Mouse (Mus musculus): ENCODE results near the gene Aloxe3. TPM values are rescaled to one million over a fixed set of nuclear protein-coding genes. Genes with fewer than 3 reads are reported as not detected.
A peak's percentile ranks its signal among the peaks of the same experiment; 100 is the strongest.

Gene Aloxe3
- total RNA-seq, 2 experiments from 2014 or later: not detected

DNA sequence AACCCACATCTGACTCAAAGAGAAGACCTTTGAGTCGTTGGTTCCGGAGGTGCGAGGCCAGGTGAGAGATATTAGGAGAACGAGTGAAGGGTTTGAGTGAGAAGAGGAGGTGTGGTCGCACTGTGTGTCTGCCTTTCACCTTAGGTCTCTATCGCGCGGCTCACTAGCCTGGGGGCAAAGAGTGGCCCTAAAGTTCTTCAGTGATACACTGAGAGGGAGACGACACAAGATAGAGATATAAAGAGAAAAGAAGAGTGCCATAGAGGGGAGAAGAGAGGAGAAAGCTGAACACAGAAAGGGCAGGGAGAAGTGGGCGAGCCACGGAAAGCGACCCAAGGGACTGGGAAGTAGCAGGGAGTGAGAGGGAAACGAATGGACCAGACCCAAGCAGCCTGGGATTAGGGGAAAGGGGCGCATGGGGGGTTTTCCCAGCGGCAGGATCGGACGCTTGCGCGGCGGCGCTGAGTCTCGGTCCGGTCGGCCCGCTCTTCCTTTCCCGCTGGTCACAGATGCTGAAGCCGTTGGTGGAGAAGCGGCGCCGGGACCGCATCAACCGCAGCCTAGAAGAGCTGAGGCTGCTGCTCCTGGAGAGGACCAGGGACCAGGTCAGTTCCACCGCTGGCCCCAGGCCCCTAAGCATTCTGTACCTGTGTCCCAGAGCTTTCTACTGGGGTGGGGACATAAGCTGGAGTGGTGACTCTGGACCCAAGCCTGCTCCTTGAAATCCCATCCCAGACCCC is 4.5 kb upstream of the Aloxe3 start:
- intact Hi-C loops (cut with DNase I): no loop called here
- peak in 1 of 2 experiments; percentile 46 for DNase-seq

DNA sequence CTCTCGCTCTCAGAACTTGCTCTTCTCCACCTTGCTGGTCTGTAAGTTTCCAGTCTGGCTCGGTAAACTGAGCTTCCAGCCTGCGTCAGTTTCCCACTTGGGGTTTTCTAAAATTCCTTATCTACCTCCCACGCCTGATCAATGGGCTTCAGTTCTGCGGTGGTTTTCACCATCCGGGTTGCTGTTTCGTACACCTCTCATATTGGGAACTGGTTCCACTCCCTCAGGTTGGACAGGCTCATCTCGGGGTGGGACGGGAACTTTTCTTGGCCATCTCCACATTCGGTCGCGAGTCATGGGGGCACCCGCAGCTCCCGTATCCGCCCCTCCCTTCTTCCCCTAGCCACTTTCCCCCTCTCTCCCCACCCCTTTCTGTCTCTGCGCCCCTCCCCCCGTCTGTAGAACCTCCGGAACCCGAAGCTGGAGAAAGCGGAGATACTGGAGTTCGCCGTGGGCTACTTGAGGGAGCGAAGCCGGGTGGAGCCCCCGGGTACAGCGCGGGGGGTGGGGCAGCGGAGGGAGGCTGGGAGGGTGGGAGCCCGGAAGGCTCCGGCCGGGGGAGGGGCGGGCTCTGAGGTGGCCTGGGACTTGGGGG is 3.9 kb upstream of the Aloxe3 start:
- intact Hi-C loops (cut with DNase I): loop anchor here (1.0 kb wide), 1 partner anchor 31 kb away; no protein-coding TSS in a partner anchor
- DNase-seq: no peak

DNA sequence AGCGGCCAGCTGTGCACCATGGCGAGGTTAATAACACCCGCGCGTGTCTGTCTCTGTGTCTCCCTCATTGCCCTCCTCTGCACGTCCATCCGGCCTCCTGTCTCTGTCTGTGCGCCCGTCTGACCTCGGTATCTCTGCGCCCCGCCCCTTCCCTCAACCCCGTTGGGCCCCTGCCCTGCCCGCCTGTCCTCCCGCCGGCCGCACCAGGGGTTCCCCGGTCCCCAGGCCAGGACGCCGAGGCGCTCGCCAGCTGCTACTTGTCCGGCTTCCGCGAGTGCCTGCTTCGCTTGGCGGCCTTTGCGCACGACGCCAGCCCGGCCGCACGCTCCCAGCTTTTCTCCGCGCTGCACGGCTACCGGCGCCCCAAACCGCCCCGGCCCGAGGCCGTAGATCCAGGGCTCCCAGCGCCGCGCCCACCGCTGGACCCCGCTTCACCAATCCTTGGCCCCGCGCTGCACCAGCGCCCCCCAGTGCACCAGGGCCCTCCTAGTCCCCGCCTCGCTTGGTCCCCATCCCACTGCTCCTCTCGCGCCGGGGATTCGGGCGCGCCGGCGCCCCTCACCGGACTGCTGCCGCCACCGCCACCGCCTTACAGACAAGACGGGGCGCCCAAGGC is 3.3 kb upstream of the Aloxe3 start, which contains the start of gene 9130213A22Rik:
9130213A22Rik (minus strand) TSS at position 254 of the 616 bp plus-strand sequence.
- peak; percentile 92 to 93 for DNase-seq
- intact Hi-C loops (cut with DNase I): loop anchor here (1.0 kb wide), 1 partner anchor 31 kb away; no protein-coding TSS in a partner anchor

DNA sequence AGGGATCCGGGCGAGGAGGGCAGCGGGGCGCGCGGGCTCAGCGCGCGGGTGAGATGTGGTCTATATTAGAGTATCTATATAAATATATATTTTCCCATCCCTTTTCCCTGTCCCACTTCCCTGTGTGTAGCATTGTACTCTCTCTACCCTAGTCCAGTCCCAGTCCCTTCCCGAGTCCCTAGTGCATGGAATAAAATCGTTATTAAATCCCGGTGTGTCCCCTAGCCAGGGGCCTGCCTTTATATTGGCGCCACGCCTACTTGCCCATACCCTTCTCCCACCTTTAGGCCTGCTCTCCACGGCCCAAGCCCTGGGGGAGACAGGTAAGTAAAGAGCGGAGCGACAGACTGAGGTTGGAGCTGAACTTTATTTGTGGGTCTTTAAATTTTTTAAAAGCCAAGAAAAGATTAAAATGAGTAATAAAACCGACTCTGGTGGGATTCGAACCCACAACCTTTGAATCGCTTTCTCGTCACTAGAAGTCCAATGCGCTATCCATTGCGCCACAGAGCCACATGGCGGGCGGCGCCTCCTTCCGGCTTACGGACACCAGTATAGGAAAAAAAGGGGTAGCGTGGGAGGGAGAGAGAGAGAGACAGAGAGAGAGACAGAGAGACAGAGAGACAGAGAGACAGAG is 2.5 kb upstream of the Aloxe3 start:
- intact Hi-C loops (cut with DNase I): loop anchor here (1.0 kb wide), 1 partner anchor 60 kb away; no protein-coding TSS in a partner anchor
- DNase-seq: peak; percentile 86 to 93

DNA sequence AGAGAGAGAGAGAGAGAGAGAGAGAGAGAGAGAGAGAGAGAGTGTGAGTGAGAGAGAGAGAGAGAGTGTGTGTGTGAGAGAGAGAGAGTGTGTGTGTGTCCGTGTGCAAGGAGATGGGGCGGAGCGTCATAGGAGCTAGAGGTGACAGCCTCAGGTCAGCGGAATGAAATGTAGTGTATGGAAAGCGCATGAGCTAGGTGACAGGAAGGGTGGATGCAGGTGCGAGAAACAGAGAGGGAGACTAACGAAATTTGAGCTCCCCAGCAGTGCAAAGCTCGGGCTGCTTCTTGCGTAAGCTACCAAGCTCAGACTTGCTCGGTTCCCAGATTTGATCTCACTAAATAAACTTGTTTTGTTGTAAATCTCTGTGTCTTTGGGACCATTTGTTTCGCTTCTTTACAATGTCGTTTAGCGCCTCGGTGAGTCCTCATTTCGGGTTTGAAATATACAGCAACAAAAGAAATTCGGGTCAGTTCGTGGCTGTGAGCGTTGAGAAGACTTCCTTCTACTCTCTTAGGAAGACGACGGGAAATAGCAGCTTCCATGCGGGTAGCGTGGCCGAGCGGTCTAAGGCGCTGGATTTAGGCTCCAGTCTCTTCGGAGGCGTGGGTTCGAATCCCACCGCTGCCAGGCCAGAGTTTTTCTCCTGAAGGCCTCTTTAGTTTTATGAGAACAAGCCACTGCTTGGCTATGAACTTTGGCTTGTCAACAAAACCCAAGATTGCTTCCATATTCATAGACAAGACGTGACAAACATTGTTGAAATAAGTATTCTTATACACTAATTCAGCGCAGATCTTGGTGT is 1.8 kb upstream of the Aloxe3 start:
- DNase-seq: peak; percentile 88 to 90
- intact Hi-C loops (cut with DNase I): loop anchor here (1.0 kb wide), 2 partner anchors 61 to 83 kb away; no protein-coding TSS in a partner anchor

DNA sequence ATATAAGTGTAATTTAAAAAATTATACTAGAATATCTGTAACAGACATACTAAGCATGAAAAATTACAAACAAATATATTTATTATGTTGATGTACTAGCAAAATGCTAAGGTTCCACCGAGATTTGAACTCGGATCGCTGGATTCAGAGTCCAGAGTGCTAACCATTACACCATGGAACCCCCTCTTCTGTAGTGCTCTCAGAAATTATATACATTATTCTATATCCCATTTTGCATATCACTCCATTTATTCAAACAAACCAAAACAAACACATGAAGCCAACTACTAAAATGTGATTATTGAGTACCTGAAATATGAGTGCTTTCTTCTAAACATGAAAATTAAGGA is 1.2 kb upstream of the Aloxe3 start:
- DNase-seq: peak; percentile 64 to 74
- intact Hi-C loops (cut with DNase I): loop anchor here (1.0 kb wide), 1 partner anchor 83 kb away; no protein-coding TSS in a partner anchor

DNA sequence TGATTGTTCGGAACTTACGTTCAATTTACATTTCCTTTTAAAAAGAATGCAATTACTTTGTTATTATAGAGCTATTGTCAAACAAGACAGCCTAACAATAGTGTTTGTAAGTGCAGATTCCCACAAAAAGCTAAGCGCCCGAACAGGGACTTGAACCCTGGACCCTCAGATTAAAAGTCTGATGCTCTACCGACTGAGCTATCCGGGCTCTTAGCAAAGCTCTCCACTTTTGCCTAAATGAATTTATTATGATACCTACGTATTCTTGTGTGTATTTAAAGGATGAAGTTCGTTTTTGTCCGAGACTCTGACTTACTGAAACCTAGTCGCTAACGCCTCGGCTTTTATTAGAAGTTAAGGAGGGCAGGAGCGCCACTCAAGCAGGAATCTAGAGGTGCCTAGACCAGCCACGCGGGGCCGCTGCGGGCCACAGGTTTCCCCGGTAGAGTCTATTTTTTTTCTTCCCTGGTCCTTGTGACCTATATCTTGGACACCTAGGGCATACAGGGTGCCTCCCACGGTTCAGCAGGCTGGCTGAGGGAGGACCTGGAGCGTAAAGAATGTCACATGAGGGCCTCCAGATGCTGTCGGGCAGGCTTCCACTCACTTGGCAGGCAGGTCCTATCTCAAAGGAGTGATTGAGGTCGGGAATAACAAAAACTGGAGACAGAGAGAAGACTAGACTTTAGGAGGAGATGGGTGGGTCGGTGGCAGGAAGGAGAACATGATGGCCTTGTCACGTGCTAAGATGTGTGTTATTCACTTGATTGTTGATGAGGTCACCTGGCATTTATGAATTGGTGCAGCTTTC is 450 bp upstream of the Aloxe3 start:
- DNase-seq: peak; percentile 78 to 80
- intact Hi-C loops (cut with DNase I): loop anchor here (1.0 to 5.0 kb wide), 2 partner anchors 24 to 117 kb away; no protein-coding TSS in a partner anchor

DNA sequence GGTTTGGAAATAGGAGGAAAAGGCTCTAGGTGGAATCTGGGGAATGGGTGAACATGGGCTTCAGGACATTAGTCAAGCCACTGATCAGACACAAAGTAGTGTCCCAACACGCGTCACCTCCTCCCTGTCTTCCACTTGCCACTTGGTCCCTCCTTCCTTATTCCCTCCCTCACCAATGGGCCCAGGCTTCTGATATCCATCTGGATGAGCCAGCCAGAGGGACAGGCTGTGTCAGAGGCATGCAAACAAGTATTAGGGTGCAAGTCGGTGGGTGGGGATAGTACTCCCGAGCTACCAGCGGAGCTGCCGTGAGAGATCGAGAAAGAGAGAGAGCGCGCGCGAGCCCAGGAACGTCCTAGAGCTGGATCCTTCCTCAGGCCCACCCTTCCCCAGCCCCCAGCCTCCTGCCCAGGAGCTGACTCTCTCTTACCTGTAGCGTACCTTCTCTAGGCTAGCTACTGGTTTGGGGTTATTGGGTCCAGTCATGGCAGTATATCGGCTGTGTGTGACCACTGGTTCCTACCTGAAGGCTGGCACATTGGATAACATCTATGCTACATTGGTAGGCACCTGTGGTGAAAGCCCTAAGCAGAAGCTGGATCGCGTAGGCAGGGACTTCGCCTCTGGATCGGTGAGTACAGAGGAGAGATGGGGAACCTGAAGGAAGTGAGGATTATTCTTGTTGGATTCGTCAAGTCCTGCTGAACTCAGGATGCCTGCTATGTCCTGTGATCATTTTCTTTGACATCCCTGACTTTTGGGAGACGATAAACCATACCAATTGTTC is 416 bp downstream of the Aloxe3 start:
- intact Hi-C loops (cut with DNase I): loop anchor here (1.0 to 5.0 kb wide), 2 partner anchors 23 to 116 kb away; no protein-coding TSS in a partner anchor
- DNase-seq: no peak

DNA sequence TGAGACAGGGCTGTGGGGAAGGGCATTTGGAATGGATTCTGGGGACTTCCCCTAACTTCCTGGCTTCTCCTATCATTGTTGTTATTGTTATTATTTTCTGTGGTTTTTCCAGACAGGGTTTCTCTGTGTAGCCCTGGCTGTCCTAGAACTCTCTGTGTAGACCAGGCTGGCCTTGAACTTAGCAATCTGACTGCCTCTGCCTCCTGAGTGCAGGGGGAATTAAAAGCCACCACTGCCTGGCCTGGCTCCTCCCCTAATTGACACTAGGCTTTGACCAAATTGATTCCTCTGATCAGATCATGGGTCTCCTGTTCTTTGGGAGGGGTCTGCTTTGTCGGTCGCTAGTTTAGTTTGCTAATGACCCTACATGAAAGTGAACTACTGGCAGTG is 1.0 kb downstream of the Aloxe3 start:
- DNase-seq: no peak
- intact Hi-C loops (cut with DNase I): loop anchor here (5.0 kb wide), 1 partner anchor 116 kb away; no protein-coding TSS in a partner anchor

DNA sequence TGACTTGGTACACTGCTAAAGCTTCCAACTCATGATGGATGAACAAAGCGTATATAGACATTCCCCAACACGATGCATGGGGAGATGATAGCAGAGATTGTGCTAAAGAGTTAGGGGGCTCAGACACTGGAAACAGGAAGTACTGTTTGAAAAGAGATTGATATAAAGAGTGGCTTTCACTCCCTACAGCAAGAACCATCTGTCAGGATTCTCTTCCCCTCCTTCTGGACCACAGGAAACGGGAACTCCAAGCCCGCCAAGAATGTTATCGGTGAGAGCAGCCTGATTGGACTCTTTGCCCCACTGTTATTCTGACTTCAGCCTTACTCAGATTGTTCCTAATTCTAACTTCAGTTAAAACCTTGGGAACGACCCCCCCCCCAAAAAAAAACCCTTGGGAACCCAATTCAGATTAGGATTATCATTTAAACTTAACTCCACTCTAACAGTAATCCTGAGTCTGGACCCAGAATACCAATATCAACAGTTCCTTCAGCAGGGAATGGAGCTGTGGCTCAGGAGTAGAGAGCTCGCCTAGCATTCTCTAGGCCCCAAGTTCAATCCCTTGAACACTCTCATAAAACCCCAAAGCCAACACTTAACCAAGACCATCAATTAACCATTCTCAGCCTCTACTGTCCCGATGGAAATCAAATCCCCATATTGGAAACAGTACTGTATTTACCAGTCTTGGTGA is 2.9 kb downstream of the Aloxe3 start:
- intact Hi-C loops (cut with DNase I): loop anchor here (5.0 kb wide), 1 partner anchor 114 kb away; no protein-coding TSS in a partner anchor
- DNase-seq: no peak

DNA sequence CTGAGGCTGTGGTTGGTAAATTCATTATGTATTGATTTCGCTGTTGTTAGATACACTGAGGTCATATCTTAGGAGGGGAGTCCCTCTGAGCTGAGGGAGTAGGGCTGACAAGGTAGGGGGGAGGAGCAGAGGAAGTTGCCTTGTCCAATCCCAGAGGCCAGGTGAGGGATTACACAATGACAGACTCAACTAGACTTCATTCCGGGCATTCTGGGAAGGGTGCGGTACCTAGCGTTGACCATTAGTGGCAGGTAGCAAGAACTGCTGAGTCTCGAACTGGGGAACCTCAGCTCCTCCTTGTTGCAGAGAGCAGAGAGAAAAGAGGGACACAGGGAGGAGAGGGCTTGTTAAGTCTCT is 7.8 kb downstream of the Aloxe3 start:
- intact Hi-C loops (cut with DNase I): no loop called here
- DNase-seq: no peak

DNA sequence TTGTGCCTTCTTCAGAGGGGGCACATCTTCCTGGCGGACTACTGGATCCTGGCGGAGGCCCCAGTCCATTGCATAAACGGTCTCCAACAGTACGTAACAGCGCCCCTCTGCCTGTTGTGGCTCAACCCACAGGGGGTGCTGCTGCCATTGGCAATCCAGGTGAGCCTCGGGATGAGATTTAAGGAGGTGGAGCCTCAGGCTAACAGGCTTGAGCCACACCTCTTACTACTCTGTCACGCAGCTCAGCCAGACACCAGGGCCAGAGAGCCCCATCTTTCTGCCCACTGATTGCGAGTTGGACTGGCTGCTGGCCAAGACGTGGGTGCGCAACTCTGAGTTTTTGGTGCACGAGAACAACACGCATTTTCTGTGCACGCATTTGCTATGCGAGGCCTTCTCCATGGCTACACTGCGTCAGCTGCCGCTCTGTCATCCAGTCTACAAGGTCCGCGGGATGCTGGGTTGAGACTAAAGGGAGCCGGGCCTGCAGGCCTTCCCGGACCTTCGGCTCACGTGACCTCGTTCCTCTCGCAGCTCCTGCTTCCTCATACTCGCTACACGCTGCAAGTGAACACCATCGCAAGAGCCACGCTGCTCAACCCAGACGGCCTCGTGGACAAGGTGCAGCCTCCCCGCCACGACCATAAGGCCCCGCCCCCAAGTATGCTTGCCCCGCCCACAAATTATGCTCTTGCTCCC is 8.4 kb downstream of the Aloxe3 start:
- peak; percentile 32 to 45 for DNase-seq
- intact Hi-C loops (cut with DNase I): no loop called here

DNA sequence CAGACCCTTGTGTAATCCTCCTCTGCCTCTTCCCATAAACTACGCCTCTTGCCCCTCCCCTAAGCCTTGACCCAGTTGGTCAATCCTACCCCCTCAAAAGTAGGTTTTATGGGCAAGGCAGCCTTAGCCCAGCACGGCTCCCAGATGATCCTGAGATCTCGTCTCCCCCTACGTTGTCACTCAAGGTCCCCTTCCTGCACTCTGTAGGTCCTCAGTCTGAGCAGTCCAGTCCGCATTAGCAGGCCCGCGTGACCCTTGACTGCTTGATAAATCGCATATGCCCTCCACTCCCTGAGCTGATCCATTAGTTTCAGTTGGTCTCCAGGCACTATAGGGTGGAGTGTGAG is 8.9 kb downstream of the Aloxe3 start:
- DNase-seq: no peak
- intact Hi-C loops (cut with DNase I): no loop called here

DNA sequence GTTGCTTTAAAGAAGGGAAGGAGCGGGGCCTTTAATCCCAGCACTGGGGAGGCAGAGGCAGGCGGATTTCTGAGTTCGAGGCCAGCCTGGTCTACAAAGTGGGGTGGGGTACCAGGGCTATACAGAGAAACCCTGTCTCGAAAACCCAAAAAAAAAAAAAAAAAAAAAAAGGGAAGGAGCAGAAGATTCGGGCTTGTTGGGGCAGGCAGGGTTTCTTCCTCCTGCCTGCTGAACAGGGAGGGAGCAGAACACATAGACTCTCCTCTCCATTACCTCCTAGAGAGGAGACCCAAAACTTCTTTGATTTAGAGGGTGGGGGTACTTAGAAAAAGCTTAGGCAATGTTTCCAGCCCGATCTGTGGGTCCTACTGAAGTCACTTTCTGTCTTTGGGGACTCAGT is 9.7 kb downstream of the Aloxe3 start:
- no peak for DNase-seq
- intact Hi-C loops (cut with DNase I): no loop called here

DNA sequence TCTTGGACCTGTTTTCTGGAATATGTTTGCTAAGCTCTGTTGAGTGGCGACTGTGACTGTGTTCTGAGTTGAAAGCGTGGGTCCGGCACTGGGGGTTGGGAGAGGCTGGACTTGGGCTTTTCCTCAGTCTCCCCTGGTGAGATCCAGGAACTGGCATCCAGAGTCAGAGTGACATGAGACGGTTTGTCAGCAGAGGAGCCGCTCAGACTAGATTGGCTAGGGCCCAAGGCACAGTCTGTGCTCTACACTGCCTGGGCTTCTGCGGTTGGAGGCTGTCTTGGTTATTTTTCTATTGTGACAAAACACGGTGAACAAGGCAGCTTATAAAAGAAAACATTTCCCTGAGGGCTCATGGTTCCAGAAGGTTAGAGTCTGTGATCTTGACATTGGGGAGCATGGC is 21.9 kb downstream of the Aloxe3 start:
- intact Hi-C loops (cut with DNase I): no loop called here

DNA sequence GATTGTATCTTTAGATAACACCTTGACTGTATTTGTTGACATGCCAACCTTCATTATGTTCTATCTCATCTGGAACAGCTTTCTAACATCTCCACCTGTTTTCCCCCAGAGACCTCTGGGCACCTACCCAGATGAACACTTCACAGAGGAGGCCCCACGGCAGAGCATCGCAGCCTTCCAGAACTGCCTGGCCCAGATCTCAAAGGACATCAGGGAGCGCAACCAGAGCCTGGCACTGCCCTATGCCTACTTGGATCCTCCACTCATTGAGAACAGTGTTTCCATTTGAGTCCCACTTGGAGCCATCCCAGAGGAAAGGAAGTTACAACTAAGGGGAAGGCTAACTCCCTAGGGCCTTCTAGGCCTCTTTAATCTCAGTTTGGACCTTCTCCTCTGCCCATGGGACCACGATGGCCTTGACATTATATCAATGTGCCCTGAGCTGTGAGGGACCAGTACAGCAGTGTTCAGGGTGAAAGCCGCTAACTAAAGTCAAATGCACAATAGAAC is 22.8 kb downstream of the Aloxe3 start:
- intact Hi-C loops (cut with DNase I): no loop called here
- DNase-seq: no peak

More for the DNA sequence above, 21.9 kb downstream of the Aloxe3 start:
- no peak for DNase-seq

DNA sequence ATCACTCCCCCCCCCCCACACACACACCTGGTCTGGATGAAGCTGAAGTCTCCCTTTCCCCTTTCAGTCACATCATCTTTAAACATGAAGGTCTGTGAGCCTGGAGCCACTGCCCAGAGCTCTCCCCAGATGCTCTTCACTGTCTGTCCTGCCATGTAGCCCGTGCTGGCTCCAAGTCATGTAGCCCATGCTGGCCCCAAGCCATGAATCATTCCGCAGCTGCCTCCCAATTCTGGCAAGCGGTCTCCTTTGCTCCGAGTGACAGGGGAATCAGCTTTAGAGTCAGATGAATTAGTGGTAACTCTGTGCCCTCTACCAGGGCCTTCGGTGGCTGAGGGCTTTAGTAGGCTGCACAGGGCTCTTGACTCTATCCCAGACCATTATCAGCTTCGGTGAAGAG is 24.0 kb downstream of the Aloxe3 start:
- intact Hi-C loops (cut with DNase I): loop anchor here (1.0 to 2.0 kb wide), 3 partner anchors 19 to 83 kb away; partner anchors contain the start of gene Aloxe3
- no peak for DNase-seq
